Mouse (Mus musculus) gastrocnemius, postnatal 4 days (tissue): Measurements from ENCODE around the gene Lad1. TPM values are rescaled to one million over a fixed set of nuclear protein-coding genes. Genes with fewer than 3 reads are reported as not detected.
A peak's percentile ranks its signal among the peaks of the same experiment; 100 is the strongest.

Experiments used
- DNase-seq, 2 experiments: peaks; one replicate each; pipeline ENCODE4 v3.0.0; 2021 to 2022; ENCODE audit warnings: low spot score in 2 of 2, mixed read lengths in 2 of 2
- long read RNA-seq, 2 experiments: library from polyadenylated mRNA; stranded (forward); transcript quantifications; one replicate each; pipeline ENCODE4 v2.0.0; 2021
- total RNA-seq, 2 experiments: library from RNA; stranded (reverse); gene quantifications; 2 replicates each; pipeline ENCODE4 v1.2.3; 2021

Lad1 gene
- total RNA-seq: under 1 TPM; 0.39 to 0.44 TPM
- long read RNA-seq, experiment 1, transcript Lad1-201 (10 exons, 2,993 nt): major isoform, 16 of 19 reads
- long read RNA-seq, experiment 1, partial matches to known transcripts: 1 of 19 reads
- long read RNA-seq, experiment 1, other reads (novel, unspliced or antisense): 2 of 19 reads
- long read RNA-seq, experiment 2, partial matches to known transcripts: 0 of 2 reads
- long read RNA-seq, experiment 2, other reads (novel, unspliced or antisense): 1 of 2 reads

GRCm38 (mm10) chr1:135818481-135819086, at the start of gene Lad1:
TSS of gene Lad1 (plus strand) at chr1:135818598.
- no peak for DNase-seq

- DNase-seq: no peak
Measured at GRCm38 (mm10) chr1:135770237-135770636, 48.2 kb upstream of the Lad1 start.

DNA sequence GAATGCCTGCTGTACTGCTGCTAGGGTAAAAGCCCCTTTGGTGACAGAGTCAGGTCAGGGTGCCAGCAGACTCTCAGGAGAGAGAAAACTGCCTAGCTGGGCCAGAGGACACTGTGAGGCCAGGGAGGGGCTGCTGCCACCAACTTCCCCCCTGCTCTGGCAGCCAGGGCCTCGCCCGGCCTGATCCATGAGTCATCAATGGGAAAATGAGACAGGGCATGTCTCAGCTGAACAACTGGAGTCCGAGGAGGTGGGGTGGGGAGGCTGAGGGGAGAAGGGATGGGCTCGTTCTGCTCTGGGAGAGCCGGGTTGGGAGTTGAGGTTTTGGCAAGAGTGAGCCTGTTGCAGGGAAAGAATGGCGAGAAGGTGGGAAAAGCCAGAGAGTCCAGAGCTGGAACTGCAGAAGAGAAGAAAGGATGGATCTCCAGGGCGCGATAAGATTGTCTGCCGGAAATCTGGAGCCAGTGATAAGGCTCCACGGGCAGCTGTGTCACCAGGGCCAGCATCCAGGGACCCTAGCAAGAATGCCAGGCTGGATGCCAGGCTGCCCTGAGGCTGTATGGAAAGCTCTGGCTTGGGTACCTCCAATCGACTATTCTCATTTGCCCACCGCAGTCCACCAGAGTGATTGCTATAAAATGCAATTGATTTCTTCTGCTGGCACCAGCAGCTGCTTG, 47.4 kb upstream of the Lad1 start:
- DNase-seq: peak in 1 of 2 experiments; percentile 59

DNA sequence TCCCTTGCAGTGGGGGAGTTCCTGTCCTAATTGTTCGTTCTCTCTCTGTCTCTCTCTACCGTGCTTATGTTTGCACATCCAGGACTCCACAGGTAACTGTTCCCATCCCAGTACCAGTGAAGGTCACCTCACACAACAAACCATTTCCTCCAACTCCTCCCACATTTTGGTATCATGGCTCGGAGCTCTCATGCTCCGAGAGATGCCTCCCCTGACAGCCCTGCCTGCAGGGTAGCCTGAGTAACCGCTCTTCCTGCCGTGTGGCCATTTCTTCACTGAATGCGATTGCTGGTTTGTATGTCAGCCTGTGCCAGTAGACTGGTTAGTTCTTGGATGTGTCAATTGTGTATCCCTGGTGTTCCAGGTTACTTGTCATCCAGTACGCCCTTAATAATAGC, 46.8 kb upstream of the Lad1 start:
- DNase-seq: no peak

GRCm38 (mm10) chr1:135776596-135776995, 41.8 kb upstream of the Lad1 start:
- no peak for DNase-seq

- no peak for DNase-seq
Measured at GRCm38 (mm10) chr1:135777046-135777445, 41.4 kb upstream of the Lad1 start.

DNA sequence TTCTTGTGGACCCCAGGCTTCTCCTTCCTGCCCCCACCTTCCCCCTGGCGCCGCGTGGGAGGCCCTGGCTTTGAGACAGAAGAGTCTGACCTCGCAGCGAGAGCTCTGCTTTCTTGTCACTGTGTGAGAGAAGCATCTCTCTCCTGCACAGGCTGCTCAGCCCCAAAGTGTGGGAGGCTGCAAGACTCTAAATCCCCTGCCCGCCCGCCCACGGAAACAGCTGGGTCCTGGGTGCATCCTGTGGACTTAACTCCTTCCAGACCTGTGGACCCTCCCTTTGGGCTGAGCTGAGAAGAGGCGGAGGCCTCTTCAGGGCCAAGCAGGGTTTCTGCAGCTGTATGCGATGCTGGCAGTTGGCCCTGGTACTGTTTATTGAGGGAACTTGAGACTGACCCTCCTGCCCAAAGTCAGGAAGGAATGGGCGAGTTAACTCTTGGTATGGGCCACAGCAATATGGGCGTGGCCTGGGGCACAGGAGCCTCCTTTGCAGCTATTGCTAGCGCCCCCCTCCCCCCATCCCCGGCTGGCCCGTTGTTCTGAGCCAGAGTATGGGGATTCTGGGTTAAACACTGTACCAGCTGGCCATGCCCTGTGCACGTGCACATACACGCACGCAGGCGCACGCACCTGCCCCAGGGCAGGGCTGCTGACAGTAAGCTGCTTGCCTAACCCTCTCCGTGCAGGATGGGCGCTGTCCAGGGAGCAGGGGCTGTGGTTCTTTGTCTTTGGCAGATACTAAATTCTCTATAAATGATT, 39.4 kb upstream of the Lad1 start, which contains the start of gene Tnni1:
Gene Tnni1, plus strand, starts transcription at position 655 of the 756 bp plus-strand sequence.
- peak; percentile 48 to 65 for DNase-seq

DNA sequence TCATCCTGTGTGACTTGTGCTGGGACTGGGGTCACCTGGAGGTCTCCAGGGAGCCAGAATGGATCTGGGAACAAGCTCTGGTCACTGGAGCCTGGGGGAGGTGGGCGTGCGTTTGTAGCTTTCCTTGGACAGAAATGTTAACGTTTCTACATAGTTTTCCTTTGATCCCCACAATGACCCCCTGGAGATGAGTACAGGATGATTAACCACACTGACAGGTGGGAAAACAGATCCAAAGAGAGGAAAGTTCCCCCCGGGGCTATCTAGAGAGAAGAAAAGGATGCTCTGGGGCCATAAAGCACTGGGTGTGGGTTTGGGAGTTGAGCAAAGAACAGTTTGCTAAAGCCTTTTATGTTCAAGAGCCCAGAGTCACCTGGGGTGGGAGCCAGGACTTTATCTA, 37.7 kb upstream of the Lad1 start:
- DNase-seq: no peak

DNA sequence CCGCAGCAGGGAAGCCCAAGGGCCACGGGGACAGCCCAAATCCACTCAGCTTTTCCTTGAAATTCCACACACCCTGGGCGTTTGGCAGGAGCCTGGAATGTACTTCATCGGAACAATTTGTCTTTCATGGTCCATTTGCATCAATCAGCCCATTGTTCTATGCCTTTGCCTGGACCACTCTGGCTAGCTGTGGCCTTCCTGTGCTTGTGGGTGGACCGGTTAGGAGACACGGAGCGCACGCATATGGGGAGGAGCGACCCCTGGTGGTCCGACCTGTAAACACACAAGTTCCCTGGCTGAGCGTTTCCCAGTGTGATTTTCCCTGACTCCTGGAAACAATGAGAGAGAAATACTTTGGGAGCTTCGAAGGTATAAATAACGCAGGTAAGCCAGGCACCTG, 37.2 kb upstream of the Lad1 start:
- peak; percentile 61 to 78 for DNase-seq

GRCm38 (mm10) chr1:135782816-135783215, 35.6 kb upstream of the Lad1 start:
- no peak for DNase-seq

- peak in 1 of 2 experiments; percentile 77 for DNase-seq
Measured at GRCm38 (mm10) chr1:135787799-135788198, 30.6 kb upstream of the Lad1 start.

- no peak for DNase-seq
Measured at GRCm38 (mm10) chr1:135788708-135789107, 29.7 kb upstream of the Lad1 start.

GRCm38 (mm10) chr1:135789815-135790214, 28.6 kb upstream of the Lad1 start:
- peak; percentile 53 to 78 for DNase-seq

DNA sequence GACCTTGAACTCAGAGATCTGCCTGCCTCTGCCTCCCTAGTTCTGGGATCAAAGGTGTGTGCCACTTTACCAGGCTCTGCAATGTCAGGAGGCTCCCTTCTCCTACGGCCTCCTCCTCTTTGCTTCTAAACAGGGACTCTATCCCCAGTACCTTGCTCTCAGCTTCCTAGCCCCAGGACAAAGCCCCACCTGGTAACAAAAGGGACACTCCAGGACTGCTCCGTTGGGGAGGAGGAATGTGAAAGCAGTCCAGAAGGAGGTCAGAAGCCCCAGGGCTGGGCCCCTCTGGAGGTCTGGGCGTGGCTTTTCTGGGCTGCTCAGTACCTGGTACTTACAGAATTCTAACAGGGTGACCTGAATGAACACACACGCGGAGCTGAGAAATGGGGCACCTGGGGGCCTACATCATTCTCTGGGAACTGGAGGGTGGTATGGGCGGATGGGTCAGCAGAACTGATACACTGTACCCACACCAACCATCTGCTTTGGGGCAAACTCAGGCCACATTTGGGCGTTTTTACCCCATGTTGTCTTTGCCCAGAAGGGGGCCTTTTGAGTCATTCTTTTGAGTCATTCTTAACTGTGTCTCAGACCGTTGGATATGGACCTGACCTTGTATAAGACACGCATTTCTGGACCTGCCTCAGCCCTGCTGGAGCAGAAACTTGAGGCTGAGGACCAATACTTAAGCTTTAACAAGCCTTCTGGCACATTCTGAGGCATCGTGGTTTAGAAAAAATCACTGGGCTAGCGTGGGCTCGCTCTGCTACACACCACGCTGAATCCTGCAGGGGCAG, 26.1 kb upstream of the Lad1 start:
- DNase-seq: no peak

DNA sequence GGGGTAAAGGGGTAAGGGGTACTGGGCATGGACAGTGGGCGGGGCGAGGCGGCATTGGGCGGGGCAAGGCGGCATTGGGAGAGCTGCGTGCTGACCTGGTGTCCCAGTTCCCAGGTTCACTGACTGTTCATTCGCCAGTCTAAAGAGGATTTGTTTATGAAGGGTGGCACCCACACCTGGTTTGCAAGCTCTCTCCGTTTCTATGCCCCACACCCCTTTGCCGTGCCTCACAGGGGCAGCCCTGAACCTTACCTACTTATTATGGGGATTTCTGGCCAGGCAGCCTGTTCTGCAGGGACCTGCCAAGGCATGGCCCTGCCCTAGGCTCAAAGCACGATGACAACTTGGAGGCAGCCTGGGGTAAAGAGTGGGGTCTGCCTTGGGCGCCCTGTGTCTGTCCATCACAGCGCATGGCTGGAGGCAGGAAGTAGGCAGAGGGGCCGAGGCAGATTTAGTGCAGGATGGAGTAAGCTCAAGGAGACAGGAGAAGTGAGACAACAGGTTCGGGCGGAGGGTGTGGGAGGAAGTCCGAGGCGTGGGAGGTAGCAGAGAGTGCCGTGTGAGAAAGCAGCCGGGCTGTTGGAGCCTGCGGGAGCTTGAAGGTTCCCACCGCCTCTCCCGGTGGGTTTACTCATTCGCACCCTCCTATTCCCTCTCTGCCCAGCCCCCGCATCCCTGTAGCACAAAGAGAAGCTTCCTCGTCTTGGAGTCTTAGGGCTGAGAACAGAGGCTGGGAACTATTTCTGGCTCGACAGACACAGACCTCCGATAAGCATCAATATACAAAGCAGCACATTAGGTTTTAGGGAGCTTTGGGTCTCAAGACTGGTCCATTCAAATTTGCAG, 24.8 kb upstream of the Lad1 start:
- DNase-seq: no peak

DNA sequence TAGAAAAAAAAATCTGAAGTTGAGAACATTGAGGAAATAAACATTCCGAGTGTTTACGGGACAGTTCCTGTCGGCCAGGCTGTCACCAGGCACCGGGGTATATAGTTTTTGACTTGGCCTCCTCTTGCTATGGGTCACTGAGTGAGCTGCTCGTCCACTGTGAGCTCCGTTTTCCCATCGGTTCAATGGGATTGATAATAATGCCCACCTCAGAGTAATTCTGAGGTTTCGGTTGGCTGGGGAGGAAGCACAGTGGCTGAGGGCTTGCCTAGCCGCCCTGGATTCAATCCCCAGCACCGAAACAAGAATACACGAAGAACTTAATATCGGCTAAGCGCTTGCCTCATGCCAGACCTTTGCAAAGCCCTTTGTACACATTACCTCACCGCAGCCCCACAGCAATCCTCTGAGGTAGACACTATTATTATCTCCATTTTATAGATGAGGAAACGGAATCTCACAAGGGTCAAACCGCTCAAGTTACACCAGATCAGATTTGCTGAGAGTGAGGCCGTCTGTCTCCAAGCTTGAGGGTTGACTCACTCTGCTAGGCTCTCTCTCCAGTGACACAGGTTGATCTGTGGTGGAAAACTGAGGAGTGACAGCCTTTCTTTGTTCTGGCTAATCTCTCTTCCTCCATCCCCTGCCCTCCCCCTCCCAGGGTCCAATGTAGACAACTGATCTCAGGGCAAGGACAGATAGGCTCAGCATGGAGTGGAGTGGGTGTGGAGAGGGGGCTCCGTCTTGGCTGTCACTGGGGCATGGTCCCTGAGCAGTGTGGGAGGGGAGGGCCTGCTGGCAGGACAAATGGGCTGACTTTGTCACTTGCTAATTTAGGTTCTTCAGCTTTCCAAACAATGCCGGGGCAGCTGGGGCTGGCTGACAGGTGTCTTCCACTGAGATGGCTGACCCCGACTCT, 23.9 kb upstream of the Lad1 start:
- DNase-seq: no peak

GRCm38 (mm10) chr1:135798492-135798891, 19.9 kb upstream of the Lad1 start:
- DNase-seq: no peak

GRCm38 (mm10) chr1:135799109-135799627, 19.2 kb upstream of the Lad1 start:
- DNase-seq: no peak
